Mouse (Mus musculus) heart, adult 2 months (tissue): ENCODE data around the gene Tm4sf20.

ENCODE experiments used
- CTCF ChIP-seq: fragments of 200-600 bp; IDR thresholded peaks from 2 replicates; pipeline ENCODE4 v1.8.1; 2022; ENCODE audit warnings: antibody characterized with exemption, mild to moderate bottlenecking, moderate library complexity
- EP300 ChIP-seq: fragments of 200-500 bp; IDR thresholded peaks from 2 replicates; pipeline ENCODE4 v1.6.1; 2011; ENCODE audit warnings: low read depth, low read length, control low read depth; ENCODE audit not compliant: insufficient read depth
- POLR2A ChIP-seq: fragments of 200-500 bp; IDR thresholded peaks from 2 replicates; pipeline ENCODE4 v1.6.1; 2011; ENCODE audit warnings: mild to moderate bottlenecking, low read depth, low read length, control low read depth; ENCODE audit not compliant: insufficient read depth

DNA sequence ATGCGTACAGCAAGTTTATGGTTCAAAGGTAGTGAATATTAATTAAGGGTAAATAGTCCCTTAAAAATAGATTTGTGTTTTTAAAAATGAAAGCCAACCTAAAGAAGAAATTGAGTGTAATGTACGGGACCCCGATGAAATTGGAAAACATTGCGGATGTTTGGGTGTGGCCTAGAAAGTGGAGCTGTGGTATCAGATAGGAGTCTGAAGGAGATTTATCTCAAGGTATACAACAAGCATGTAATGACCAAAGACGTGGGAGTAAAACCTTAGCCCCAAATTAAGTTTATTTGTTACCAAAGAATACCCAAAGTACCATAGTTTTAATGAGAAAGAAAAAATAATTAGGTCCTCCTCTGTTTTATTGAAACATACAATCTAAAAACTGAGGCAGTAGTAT, 41.8 kb downstream of the Tm4sf20 start:
- TF ChIP-seq EP300: no peak
- no peak for TF ChIP-seq POLR2A
- TF ChIP-seq CTCF: no peak
